Mouse (Mus musculus) small intestine, adult 2 months (tissue): Measurements from ENCODE around the gene Lrig1.

ENCODE experiments used
- CTCF ChIP-seq: fragments of 200-500 bp; IDR thresholded peaks from 2 replicates; pipeline ENCODE4 v1.5.1; 2012; ENCODE audit warnings: low read depth, mild to moderate bottlenecking, control low read depth, inconsistent platforms, low read length, moderate library complexity, mixed read lengths; ENCODE audit not compliant: insufficient replicate concordance, insufficient read length; ENCODE audit errors: extremely low read depth
- POLR2A ChIP-seq: fragments of 200-500 bp; IDR thresholded peaks from 2 replicates; pipeline ENCODE4 v1.6.1; 2012; ENCODE audit warnings: low read depth, mild to moderate bottlenecking, control low read depth, inconsistent platforms, low read length, moderate library complexity

DNA sequence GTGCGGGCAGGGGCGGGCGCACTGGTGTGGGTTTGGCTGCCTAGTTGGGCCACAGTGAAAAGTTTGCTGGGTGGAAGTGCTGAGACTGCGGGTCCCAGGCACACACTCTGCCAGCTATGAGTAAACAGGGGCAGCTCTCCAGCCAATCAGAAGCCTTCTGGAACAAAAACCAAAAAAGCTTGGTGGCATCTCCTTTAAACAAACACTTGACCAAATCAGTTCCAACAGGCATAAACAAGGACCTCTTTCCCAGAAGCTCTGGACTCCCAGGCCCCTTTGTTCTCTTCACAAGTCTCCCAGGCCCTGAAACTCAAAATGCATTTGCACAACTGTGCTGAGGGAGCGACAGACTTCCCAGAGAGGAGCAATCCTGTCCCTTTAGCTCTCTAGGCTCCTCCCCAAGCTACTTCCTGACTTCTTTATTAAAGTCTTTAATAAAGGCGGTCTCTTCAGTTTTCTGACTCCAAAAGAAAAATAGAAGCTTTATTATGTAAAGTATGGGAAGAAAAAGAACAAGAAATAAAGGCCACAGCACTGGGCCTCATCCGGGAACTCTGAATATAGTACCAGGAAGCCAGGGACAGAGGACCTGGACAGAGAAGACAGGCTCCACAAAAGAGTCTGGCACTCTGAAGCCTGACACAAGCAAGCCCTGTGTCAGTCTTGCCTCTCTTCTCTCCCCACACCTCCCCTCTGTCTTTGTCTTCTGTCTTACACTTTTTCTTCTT lies 68.7 kb downstream of the Lrig1 start:
- TF ChIP-seq POLR2A (no peak), CTCF (no peak)
